Mouse (Mus musculus) small intestine, adult 2 months (tissue): Measurements from ENCODE around the gene Srgap2.

Source experiments
- CTCF ChIP-seq: fragments of 200-500 bp; IDR thresholded peaks from 2 replicates; pipeline ENCODE4 v1.5.1; 2012; ENCODE audit warnings: low read depth, mild to moderate bottlenecking, control low read depth, inconsistent platforms, low read length, moderate library complexity, mixed read lengths; ENCODE audit not compliant: insufficient replicate concordance, insufficient read length; ENCODE audit errors: extremely low read depth
- POLR2A ChIP-seq: fragments of 200-500 bp; IDR thresholded peaks from 2 replicates; pipeline ENCODE4 v1.6.1; 2012; ENCODE audit warnings: low read depth, mild to moderate bottlenecking, control low read depth, inconsistent platforms, low read length, moderate library complexity

- TF ChIP-seq POLR2A: no peak
- no peak for TF ChIP-seq CTCF
Observed at GRCm38 (mm10) chr1:131463953-131464627, 63.1 kb downstream of the Srgap2 start.
